Mouse (Mus musculus): ENCODE measurements around the gene Susd1. TPM values are rescaled to one million over a fixed set of nuclear protein-coding genes. Genes with fewer than 3 reads are reported as not detected.

The Susd1 gene
- total RNA-seq, 4 experiments from 2014 or later = 0.13 to 0.40 TPM; not detected in 2

DNA sequence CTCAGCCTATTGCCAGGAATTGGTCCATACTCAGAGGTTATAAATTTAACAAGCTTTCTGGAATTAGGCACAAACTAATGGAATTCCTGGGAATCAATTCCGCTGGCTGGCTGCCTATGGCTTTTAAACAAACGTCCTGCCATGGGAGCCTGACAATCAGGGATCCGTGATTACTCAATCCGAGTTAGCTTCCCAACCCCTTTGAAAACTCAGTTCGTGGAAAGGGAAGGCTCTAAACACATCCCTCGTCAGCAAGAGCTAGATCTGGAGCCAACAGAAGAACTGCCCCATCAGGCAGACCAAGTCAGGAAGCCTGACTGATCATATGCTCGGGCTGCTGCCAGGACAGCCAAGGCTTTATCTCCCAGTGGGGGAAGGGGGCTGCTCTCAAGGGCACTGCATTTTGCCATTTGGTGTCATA, 115.2 kb downstream of the Susd1 start:
- DNase-seq (ENCODE audit: low spot score in 2 of 2) = peak in 1 of 2 experiments; percentile 20

DNA sequence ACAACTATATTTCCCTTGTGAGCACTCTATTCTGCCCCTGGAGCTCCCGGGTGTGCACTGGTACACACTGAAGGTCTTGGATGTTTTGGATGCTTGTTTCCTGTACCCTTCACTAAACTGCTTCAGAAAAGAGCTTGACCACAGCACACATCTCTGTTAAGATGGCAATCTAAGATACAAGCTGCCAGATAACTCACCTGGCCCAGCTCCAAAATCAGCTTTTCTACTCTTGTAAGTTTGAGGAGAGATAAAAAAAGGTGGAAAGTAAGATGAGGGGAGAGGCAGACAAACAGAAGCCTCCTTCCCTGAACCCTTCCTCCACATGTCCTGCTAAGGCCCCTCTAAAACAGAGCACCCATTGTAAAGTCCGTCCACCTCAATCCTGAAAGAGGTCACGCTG, 115.7 kb downstream of the Susd1 start:
- DNase-seq (ENCODE audit: low spot score in 2 of 2) = no peak

DNA sequence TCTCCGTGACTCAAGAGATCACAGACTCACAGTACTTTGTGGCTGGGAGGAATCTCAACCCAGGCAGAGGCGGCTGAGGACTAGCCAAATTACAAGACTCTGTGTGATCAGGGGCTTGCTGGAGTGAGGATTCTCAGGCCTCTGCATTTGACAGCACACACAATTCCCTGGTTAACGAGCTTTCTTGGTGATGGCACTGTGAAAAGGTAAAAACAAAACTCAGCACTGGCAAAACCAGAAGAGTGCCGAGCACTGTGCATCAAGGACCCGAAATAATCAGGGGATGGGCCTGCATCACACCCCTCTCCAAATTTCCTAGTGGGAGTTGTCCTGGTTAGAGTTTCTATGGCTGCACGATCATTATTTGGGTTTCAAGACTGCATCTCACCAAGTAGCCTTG, 116.4 kb downstream of the Susd1 start:
- DNase-seq (ENCODE audit: low spot score in 2 of 2) = no peak

DNA sequence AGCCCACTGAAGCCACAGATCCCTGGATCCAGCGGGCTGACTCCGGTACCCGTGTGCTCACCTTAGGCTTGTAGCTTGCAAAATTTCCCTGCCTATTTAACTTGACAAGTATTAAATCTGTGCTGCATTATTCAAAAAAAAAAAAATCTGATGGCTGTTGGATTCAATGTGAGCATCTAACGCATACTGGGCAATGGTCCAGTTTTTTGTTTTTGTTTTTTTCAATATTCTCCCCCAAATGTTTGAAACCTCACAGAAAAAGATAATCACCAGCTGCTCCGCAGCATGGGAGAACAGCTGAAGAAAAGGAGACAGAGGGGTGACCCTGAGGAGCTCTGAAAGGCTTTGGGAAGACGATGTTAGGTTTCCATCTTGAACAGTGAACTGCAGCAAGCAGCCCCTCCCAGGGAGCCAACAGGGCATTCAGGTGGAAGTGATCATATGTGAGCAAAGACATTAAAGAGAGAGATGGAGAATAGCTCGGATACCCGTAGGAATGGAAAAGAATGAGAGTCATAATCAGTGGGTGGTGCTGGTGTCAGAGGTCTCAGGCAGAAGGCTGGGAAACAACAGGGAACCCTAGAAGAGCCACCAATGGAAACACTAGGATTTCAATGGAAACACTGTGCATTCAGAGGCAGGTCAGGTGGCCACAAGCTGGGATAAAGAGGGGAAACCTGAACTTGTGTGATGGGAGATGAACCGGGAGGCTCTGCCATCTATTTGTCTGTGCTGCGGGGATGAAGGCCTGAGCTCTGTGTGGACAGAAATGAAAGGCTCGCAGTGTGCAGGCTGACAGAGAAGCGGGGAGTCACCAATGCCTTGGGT, 117.0 kb downstream of the Susd1 start:
- DNase-seq (ENCODE audit: low spot score in 2 of 2) = no peak

DNA sequence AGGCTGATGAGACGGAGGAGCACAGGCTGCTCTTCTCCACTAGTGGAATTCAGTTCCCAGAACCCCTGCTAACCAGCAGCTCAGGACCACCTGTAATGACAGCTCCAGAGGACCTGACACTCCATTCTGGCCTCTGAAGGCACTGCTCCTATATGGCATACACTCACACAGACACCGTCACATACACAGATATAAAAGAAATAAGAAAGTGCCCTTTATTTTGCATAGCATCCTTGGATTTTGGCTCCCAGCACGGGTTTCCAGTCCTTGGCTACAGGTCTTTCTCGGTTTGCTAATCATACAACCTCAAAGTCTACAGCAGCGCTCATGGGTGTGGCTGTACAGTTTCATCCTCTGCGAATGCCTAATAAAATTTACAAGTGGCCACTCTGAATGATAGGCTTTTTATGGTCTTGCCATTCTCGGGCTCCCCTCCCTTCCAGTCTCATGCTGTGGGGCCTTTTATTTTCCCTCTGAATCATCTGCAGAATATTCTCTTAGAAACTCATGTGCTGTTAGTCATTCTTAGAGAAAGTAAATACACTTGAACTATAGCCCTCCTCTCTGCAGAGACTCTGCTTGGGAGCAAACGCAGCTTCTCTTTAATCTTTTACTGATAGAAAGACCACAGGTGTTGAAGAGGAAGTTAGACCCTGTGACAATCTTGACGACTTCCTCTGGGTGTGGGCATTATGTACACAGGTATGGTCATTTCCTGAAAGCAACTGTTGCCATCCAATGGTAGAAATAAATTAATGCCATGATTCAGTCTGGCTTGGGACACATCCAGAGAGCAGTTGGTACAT, 119.1 kb downstream of the Susd1 start:
- no peak for DNase-seq (ENCODE audit: low spot score in 2 of 2)

DNA sequence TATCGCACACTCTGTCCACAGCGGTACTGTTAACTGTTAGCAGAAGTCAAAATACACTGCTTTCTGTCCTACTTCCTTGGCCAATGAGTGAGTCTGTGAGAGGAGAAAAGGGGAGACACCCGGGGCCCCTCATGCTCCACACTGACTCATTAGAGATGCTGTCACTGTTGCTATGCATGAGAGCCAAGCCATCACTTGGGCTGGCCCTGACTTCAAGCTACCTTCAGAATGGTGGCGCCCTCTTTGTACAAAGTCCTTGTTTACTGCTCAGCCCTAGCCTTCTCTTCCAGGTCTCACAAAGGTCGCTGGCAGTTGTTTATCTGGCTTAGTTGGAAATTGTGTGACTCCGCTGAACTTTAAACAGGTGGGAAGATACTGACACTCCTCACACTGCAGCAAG, 119.8 kb downstream of the Susd1 start:
- no peak for DNase-seq (ENCODE audit: low spot score in 2 of 2)

DNA sequence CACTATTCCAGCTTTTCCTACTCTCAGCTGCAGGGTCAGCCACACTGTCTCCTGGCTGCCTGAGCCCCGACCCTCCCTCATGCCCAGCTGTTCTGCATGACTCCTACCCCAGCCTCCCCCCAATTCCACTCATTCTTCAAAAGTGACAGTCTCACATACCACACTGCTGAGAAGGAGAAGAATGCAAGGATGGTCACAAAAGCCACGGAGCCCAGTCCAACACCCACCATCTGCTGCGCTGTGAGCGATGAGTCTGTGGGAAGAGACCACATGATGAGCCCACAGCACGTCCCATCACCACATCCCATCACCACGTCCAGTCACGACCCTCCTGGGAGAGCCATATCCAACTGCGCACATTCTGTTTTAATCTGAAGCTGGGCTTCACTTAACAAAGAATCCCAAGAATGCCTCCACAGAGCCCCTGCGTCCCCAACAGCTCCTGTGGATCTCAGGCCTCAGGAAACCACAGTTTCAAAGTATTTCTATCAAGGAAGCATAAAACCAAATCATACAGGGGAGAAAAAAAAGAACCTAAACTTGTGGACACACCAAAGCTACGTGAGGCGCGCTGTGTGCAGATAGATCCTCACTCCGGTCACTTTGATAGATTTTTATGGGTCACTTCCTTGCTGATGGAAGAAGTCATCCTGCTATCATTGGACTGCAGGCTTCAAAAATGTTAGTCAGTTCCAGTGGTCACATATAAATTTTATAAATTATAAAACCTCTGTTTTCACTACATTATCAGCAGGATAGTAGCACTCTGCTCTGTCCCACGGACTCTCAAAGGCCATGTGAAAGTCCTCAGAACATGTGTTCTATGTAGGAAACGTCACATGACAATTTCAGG, 122.7 kb downstream of the Susd1 start:
- no peak for DNase-seq (ENCODE audit: low spot score in 2 of 2)

DNA sequence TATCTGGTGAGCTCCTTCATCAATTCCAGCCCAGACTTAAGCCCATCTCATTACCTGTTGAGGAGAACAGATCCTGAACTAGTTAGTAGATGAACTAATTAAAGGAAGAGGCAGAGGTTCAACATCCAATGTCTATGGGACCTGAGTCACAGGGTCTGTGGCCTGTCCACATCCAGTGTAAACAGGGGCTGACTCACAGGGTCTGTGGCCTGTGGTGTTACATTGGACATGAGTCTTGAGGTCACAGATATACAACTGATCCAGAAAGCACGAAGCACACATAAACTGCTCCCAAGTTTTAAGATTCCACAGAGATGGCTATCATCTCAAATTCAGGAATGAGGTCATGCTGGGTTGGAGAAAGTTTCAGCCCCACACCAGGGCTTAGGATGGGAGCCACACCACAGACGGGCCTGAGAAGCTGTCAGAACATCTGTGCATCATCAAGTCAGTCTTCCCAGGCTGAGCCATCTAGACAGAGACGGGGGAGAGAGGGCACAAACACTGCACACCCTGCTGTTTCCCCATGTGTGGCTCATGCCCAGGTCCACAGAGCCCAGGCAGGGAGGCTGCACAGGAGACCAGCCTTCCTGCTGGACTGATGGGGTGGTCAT, 123.4 kb downstream of the Susd1 start:
- no peak for DNase-seq (ENCODE audit: low spot score in 2 of 2)

DNA sequence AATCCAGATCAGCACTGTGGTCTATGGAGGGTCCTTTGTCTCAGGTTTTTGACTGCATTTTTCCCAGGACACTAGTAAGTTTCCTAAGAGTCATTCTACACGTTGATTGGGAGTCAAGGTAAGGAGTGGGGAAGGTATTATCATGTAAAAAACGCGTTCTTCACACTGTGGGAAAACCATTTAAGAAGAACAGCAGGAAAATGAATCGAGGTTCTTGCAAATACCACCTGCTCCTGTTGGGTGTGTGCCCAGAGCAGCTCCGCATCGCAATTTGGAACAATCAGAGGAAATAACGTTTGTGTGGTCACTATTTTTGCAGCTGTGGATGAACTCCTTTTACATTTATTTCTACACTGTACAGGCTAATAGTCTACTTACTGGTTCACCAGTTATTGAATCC, 125.5 kb downstream of the Susd1 start:
- DNase-seq (ENCODE audit: low spot score in 2 of 2) = peak in 1 of 2 experiments; percentile 18

DNA sequence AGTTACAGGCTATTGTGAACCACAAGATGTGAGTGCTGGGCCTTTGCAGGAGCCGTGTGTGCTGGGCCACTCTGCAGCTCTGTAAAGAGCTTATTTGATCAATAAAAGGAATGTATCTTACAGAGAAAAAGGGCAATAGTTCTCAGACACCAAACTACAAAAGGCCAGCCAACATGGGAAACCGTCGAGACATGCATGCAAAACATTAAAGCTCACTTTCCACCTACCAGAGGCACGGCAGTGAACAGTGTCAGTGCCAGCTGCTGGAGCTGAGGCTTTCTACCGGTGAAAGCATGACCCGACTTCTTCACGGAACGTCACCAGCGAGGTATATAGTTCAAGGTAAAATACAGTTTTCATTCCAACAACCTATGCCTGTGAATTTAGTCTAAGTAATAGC, 127.8 kb downstream of the Susd1 start:
- no peak for DNase-seq (ENCODE audit: low spot score in 2 of 2)

DNA sequence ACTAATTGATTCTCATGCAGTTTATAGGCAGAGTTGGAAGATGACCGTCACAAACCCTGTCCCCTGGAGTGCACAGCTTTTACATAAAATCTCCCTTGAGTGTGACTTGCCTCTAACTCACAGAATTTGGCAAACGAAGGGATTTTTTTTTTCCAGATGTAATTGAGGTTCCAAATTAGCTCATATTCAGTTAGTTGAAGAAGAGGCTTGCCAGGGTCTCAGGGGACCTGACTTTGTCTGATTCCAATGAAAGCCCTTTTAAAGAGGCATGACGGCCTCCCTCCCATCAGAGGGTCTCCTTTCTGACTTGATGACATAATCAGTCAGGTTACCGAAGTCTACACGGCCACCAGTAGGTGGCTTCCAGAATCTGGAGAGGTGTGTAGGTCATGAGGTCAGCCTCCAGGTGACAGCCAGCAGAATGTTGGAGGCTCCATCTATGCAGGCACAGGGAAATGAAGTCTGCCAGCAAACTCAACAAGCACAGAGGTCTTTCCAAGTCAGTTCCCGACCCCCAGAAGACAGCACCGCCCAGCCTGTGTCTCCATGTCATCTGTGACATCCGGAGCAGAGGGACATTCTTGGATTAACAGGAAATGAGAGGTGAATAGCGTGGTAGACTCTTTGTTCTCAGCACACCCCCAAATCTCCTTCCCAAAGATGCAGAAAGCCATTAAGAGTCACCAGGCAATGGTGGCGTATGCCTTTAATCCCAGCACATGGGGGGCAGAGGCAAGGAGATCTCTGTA, 130.4 kb downstream of the Susd1 start:
- DNase-seq (ENCODE audit: low spot score in 2 of 2) = peak in 1 of 2 experiments; percentile 10

DNA sequence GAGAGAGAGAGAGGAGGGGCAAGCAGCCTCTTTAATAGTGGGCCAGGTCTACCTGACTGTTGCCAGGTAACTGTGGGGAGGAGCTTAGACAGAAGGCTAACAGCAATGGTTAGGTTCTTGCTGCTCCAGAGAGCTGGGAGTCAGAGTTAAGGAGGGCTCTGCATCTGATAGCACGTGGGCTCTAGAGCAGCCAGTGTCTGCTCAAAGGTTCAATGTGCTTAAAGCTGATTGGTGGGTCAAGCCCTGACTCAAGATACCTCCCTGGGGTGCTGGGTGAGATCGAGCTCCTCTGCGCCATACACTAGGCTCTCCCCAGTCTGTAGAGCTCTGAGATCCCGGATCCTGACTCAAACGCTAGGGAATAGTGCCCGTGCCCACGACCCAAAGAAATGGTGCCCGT, 136.0 kb downstream of the Susd1 start:
- no peak for DNase-seq (ENCODE audit: low spot score in 2 of 2)

DNA sequence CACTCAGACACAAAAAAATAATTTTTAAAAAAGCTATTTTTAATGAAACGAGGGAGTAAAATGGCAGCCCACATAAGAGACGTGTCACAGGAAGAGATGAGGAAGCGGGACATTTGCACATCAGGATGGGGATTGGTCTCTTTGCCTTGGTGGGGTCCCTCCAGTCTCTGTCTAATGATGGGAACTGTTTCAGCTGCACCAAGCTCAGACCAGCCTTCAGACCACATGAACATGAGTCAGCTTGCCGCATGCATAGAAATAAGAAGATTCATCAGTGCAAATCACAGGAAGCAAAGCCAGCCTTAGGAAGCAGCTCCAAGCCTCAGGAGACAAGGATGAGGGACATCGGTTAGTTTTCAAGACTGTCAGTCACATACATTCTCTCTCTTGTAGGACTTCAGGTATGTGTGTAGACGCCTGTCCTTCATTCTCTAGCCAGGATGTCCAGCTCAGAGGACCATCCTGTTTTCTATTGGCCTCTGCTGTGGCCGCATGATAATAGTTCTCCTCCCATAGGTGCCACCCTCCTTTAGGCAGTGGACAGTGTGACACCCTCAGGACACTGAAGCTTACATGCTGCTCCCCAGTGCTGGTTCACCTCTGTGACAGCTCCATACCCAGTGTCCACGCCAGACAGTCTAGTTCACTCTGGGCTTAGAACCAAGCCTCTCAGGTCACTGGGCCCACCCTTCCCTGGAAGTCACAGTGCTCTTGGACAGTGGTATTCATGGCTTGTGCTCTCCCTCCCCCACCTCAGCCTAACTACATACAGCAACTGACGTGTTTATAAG, 137.2 kb downstream of the Susd1 start:
- DNase-seq (ENCODE audit: low spot score in 2 of 2) = no peak

DNA sequence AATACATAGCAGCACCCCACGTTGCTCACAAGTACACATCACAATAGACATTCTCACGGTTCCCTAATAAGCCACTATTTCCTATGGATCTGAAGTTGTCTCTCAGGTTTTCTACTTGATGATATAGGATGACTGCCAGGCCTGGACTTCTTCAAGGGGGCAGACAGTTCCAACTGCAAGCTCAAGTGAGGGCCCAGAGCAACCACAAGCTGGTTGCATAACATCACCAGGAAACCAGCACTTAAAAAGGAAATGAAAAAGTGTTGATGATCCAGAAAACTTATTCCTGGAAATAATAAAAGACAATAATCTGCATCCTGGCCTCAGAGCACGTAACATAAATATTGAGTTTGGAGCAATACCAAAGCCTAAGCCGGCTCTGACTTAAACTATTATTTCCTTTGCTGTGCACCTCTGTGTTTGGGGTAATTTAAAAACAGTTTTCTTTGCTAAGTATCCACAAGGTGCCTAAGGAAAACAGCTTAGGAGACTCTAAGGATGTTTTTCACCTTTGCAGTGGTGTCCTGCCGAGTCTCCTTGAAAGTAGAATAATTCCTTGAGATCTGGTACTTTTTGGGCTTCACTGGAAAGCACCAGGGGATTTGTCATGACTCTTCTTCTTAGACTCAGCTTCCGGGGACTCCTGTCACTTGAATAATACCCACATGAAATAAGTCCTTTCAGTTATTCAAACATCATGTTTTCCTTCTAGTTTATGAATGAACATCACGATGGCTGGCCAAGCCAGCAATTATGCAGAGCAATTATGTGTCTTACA, 139.5 kb downstream of the Susd1 start:
- DNase-seq (ENCODE audit: low spot score in 2 of 2) = no peak

DNA sequence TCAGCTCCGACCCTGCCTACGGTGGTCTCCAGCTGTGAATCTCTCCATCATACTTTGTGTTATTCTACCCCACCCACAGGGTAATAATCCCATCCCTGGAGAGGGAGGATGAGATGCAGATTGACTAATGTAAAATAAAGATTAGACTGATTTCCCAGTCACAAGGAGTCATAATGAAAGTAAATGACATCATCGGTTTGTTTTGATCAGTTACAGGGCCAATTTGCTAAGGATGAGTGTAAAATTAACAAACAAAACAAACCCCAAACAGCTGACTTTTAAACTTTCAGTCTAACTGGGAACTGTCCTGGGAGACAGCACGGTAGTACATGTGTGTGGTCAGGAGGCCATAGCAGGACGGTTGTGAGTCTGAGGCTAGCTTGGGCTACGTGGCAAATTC, 143.3 kb downstream of the Susd1 start:
- no peak for DNase-seq (ENCODE audit: low spot score in 2 of 2)

DNA sequence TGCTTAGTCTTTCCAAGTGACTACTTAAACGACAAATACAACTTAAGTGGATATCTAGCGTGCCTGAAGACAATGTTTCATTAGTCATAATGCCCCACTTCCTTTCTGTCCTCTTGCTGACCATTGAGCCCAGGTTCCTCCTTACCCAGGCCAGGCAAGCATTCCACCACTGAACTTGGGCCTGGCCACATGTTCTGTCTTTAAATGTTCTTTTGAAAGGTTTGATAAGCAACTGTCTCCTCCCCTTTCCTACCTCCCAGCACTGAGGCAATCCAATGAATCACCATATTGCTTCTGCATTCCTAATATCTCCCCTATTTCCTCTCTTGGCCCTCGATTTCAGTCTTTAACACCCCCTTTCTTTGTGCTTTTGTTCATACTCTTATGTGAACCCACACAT, 143.8 kb downstream of the Susd1 start:
- no peak for DNase-seq (ENCODE audit: low spot score in 2 of 2)

DNA sequence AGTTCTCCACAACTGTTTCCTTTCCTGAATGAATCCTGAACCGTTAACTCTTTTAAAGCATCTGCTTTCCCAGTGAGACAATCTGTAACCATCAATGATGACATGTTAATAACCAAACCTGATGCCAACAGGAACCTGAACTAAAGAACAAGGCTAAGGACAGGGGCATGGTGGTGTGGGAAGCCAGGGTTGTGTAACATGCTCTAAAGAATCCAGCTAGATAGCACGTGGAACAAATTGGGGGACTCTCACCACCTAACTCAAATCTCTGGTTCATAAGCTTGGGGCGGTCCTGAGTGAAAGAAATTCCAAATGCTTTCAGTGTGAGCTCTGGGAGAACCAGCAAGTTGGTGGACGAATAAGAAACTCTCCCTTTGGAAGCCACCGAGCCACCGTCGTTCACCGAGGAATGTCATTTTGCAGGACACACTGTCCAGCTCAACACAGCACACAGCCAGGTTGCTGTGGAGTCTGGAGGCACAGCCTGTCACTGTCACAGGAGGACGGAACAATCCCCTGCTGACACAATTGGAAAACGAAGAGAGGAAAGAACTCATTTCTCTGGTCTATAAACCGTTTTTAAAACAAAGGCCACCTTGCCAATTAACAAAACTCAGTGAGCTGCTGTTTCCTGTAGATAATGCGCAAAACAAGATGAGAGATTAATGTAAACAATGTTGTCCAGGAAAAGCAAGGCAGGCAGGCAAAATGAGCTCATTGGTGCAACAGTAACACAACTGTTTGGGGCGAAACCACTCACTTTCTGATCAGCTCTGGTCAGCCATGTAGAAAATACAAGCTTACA, 146.3 kb downstream of the Susd1 start:
- no peak for DNase-seq (ENCODE audit: low spot score in 2 of 2)

DNA sequence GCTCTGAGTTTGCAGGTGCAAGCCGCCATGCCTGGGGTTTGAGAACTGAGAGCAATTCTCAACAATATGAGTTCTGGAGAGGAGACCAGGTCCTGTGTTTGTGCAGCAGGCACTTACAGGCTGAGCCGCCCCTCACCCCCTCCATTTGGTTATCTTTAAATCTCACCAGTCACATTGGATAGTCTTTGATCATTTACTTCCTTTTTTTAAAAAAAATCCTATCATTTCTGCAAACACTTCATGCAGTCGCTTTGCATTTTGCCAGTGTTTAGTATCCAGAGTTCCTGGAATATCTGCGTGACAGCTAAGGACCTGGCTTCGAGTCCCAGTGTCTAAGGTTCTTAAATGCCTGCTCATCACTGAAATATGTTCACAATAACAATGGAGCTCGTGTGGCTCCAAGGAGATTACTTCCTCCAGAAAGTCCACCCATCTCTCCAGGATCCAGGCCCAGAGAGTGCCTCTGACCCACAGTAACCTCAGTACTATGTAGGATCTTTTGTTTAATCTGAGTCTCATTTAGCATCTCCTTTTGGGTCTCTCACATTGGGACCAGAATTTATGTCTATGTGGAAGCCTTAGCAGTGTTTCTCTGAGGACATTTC, 147.4 kb downstream of the Susd1 start:
- DNase-seq (ENCODE audit: low spot score in 2 of 2) = no peak

All from gastrocnemius, adult 8-10 months (tissue).